ENCODE assay signal across 8 mouse cellular contexts in the genomic region with DNA sequence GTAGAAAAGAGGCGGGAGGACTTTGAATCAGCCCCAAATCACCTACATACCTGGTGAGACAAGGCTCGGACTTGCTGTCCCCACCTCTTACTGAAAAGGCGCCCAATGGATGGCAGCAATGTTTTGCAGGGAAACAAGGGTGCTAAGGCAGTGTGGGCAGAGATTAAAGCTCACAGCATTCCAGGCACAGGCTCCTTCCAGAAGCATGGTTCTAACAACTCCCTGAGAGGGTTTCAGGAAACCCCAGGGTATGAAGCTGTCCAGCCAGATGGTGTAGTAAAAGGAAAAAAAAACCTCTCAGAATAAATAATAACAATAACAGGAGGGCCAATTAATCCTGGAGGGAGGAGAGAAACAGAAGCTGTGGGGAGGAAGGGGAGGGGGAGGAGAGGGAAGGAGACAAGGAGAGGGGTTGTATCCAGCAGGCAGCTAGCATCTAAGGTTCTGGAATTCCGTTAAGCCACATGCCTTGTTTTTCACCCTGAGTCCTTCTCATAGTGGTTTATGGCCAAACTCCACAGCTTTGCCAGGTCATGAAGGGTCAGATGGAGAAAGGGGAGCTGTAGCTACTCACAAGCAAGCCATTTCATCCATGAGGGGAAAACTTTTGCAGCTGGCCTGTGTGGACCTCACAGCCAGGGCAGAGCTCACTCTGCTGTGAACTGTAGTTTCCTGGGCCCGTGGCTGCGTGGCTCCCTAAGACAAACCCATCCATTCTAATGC.
DNase-seq lines count a peak whose midpoint lies in the region; ATAC-seq and TF ChIP-seq lines count a peak whose summit lies in the region.
"Had no signal": no experiment of that assay in that cellular context is flagged by ENCODE, and none has a peak within 500 bp of the region (broad histone marks: within the 10 kb centered on the region; RNA-seq: fewer than 3 reads in every experiment).

No protein-coding gene starts in this region.

- 57% methylated on average over 6 of the region's 6 CpGs for WGBS in kidney, adult 2 months
- 54% methylated on average over 6 of the region's 6 CpGs for WGBS in embryonic facial prominence, embryonic 10.5 days
- WGBS in limb, embryonic 14.5 days: 42% methylated on average over 6 of the region's 6 CpGs

- H3K9ac ChIP-seq in limb, embryonic 14.5 days (ENCODE audit: low read depth, low read length, severe bottlenecking): no peak overlapping the region

- H3K4me1 ChIP-seq in kidney, adult 2 months (ENCODE audit: control insufficient read depth, insufficient read depth, low read length): no peaks in the 10 kb centered on the region
- H3K4me1 ChIP-seq in embryonic facial prominence, embryonic 10.5 days: peaks cover 14% of the 10 kb centered on the region
- H3K4me1 ChIP-seq in limb, embryonic 14.5 days (ENCODE audit: control insufficient read depth, insufficient read depth, low read length): peaks cover 8% of the 10 kb centered on the region; the same call in 1 of the 2 replicates

- H3K36me3 ChIP-seq in kidney, adult 2 months (ENCODE audit: control insufficient read depth, insufficient read depth, low read length): no peaks in the 10 kb centered on the region
- no peaks in the 10 kb centered on the region for H3K36me3 ChIP-seq in embryonic facial prominence, embryonic 10.5 days (replicated peaks)
- H3K36me3 ChIP-seq in limb, embryonic 14.5 days (ENCODE audit: control insufficient read depth, insufficient read depth, low read length): no peaks in the 10 kb centered on the region

- DNase-seq in kidney, adult 2 months: peak; percentile 13
- no peak for DNase-seq in kidney, adult 8-10 months
- peak; percentile 47 for DNase-seq in NIH3T3 (ENCODE audit: low read depth)
- no peak for DNase-seq in embryonic facial prominence, embryonic 10.5 days (ENCODE audit: low spot score)
- no peak for DNase-seq in limb, embryonic 14.5 days (ENCODE audit: low spot score)
- DNase-seq in frontal cortex, adult 2 months (ENCODE audit: extremely low spot score in 1 of 2, low spot score in 1 of 2): no peak
- DNase-seq in spleen, postnatal 14 days (ENCODE audit: low spot score in 2 of 2): no peak
- DNase-seq: cerebellum, adult 11 months had no signal

- no peak for TF ChIP-seq POLR2A in kidney, adult 2 months (IDR thresholded peaks at IDR 0.05; ENCODE audit: low read depth, low read length)
- TF ChIP-seq POLR2A in limb, embryonic 14.5 days (IDR thresholded peaks at IDR 0.05; ENCODE audit: borderline replicate concordance, extremely low read depth, insufficient read depth, insufficient read length): no peak

- H3K4me3 ChIP-seq in kidney, adult 2 months (ENCODE audit: insufficient read depth, low read depth, low read length): no peak overlapping the region
- H3K4me3 ChIP-seq in embryonic facial prominence, embryonic 10.5 days: no peak overlapping the region
- H3K4me3 ChIP-seq in limb, embryonic 14.5 days (replicated peaks; ENCODE audit: low read length): no peak overlapping the region

- ATAC-seq in limb, embryonic 14.5 days (ENCODE audit: low FRiP score, low read depth): no peak

- no peak overlapping the region for H3K27ac ChIP-seq in kidney, adult 2 months (ENCODE audit: insufficient read depth, low read depth, low read length)
- peak overlapping the region; percentile 32; the same call in 1 of the 2 replicates for H3K27ac ChIP-seq in embryonic facial prominence, embryonic 10.5 days (replicated peaks)
- peak overlapping the region; percentile 38; the same call in 1 of the 2 replicates for H3K27ac ChIP-seq in limb, embryonic 14.5 days (replicated peaks; ENCODE audit: low read depth, low read length)

- H3K4me2 ChIP-seq in limb, embryonic 14.5 days (replicated peaks; ENCODE audit: low read depth, low read length, severe bottlenecking): no peak overlapping the region

- no peak for TF ChIP-seq CTCF in kidney, adult 2 months (conservative IDR thresholded peaks at IDR 0.05; ENCODE audit: insufficient read depth, insufficient read length, low read depth, low read length)

- no peaks in the 10 kb centered on the region for H3K27me3 ChIP-seq in kidney, adult 2 months (replicated peaks; ENCODE audit: control insufficient read depth, insufficient read depth, low read length)
- H3K27me3 ChIP-seq in embryonic facial prominence, embryonic 10.5 days (replicated peaks; ENCODE audit: low read depth, poor library complexity, severe bottlenecking): no peaks in the 10 kb centered on the region
- no peaks in the 10 kb centered on the region for H3K27me3 ChIP-seq in limb, embryonic 14.5 days (ENCODE audit: control insufficient read depth, insufficient read depth, low read length)

- H3K9me3 ChIP-seq in embryonic facial prominence, embryonic 10.5 days: no peaks in the 10 kb centered on the region
- no peaks in the 10 kb centered on the region for H3K9me3 ChIP-seq in limb, embryonic 14.5 days (ENCODE audit: control insufficient read depth, low read length)

Comparison
In these comparisons a context has a peak if more than half of its experiments do, and no peak if none do; other contexts are left out.
1. DNase-seq: peak in kidney, adult 2 months (single experiment) and NIH3T3 (single experiment); none in kidney, adult 8-10 months (0 of 2), embryonic facial prominence, embryonic 10.5 days (single experiment), limb, embryonic 14.5 days (single experiment), frontal cortex, adult 2 months (0 of 2) and spleen, postnatal 14 days (0 of 2).